Mouse (Mus musculus) embryonic facial prominence, embryonic 15.5 days (tissue): ENCODE data around the gene Dand5. TPM values are rescaled to one million over a fixed set of nuclear protein-coding genes. Genes with fewer than 3 reads are reported as not detected.

Experiments used
- ATAC-seq: fragments of 200-750 bp; cut with Nextera tagmentation; 2 replicates; pipeline ENCODE4 v1.8.0; 2017; ENCODE audit warnings: low read depth, moderate TSS enrichment; ENCODE audit not compliant: insufficient number of reproducible peaks, low FRiP score, low TSS enrichment
- H3K27ac ChIP-seq: fragments of 300-500 bp; sonication (generic); replicated peaks from 2 replicates; pipeline ENCODE4 v1.5.1; 2015; ENCODE audit warnings: mild to moderate bottlenecking, inconsistent platforms
- H3K27me3 ChIP-seq: fragments of 300-500 bp; sonication (generic); 2 replicates; pipeline ENCODE4 v1.6.1; 2015; ENCODE audit warnings: inconsistent platforms
- H3K36me3 ChIP-seq: fragments of 300-500 bp; sonication (generic); 2 replicates; pipeline ENCODE4 v1.6.1; 2015; ENCODE audit warnings: mild to moderate bottlenecking, inconsistent platforms
- H3K4me1 ChIP-seq: fragments of 300-500 bp; sonication (generic); 2 replicates; pipeline ENCODE4 v1.6.1; 2015; ENCODE audit warnings: inconsistent platforms
- H3K4me2 ChIP-seq: fragments of 300-500 bp; sonication (generic); replicated peaks from 2 replicates; pipeline ENCODE4 v1.6.1; 2015; ENCODE audit warnings: mild to moderate bottlenecking, inconsistent platforms
- H3K4me3 ChIP-seq: fragments of 300-500 bp; sonication (generic); replicated peaks from 2 replicates; pipeline ENCODE4 v1.5.1; 2015; ENCODE audit warnings: mild to moderate bottlenecking, inconsistent platforms
- H3K9ac ChIP-seq: fragments of 300-500 bp; sonication (generic); 2 replicates; pipeline ENCODE4 v1.6.1; 2015; ENCODE audit warnings: inconsistent platforms
- H3K9me3 ChIP-seq: fragments of 300-500 bp; sonication (generic); replicated peaks from 2 replicates; pipeline ENCODE4 v1.6.1; 2016; ENCODE audit warnings: inconsistent platforms
- WGBS: fragments of 180-500 bp; shearing (Covaris S2); methylation state at CpG from one replicate; pipeline ENCODE4 v1.1.7; 2015; 5-methylcytosine and 5-hydroxymethylcytosine counted together
- polyA plus RNA-seq: library from polyadenylated mRNA; unstranded; fragments of >200 nt; fragmentation: Nextera tagmentation; extraction: Ambion mirVana; gene quantifications from 2 replicates; pipeline ENCODE4 v1.2.1, GENCODE M21; 2015

Dand5 gene
- polyA plus RNA-seq, 1 experiment from 2014 or later = 8.4 TPM

GRCm38 (mm10) chr8:84797256-84797797, 25.3 kb downstream of the Dand5 start:
- Histone ChIP-seq H3K4me2 (peak overlapping the region; percentile 73; the same call in 1 of the 2 replicates), H3K27ac (no peak overlapping the region), H3K4me1 (peaks cover 74% of the 10 kb centered on the region), H3K27me3 (peaks cover 13% of the 10 kb centered on the region; the same call in 1 of the 2 replicates), H3K4me3 (peak overlapping the region; percentile 83; the same call in 1 of the 2 replicates), H3K9me3 (no peaks in the 10 kb centered on the region), H3K36me3 (peaks cover 12% of the 10 kb centered on the region; the same call in 1 of the 2 replicates), H3K9ac (no peak overlapping the region)
- WGBS = 72% methylated on average over 15 of the region's 15 CpGs
- ATAC-seq = no peak

- 46% methylated on average over 7 of the region's 7 CpGs for WGBS
- Histone ChIP-seq H3K36me3 (peaks cover 12% of the 10 kb centered on the region; the same call in 1 of the 2 replicates), H3K4me3 (0 out of 2 replicates have a peak overlapping the region, but pooled peaks have one; percentile 8), H3K9me3 (no peaks in the 10 kb centered on the region), H3K4me2 (peak overlapping the region; percentile 45), H3K27ac (peak overlapping the region; percentile 85), H3K9ac (no peak overlapping the region), H3K27me3 (peaks cover 13% of the 10 kb centered on the region; the same call in 1 of the 2 replicates), H3K4me1 (peaks cover 94% of the 10 kb centered on the region)
- ATAC-seq = no peak
Observed at GRCm38 (mm10) chr8:84794486-84794885, 28.1 kb downstream of the Dand5 start.

GRCm38 (mm10) chr8:84793791-84794485, 28.7 kb downstream of the Dand5 start:
- Histone ChIP-seq H3K9me3 (no peaks in the 10 kb centered on the region), H3K27me3 (peaks cover 13% of the 10 kb centered on the region; the same call in 1 of the 2 replicates), H3K4me3 (peak overlapping the region; percentile 20), H3K36me3 (peaks cover 12% of the 10 kb centered on the region; the same call in 1 of the 2 replicates), H3K4me1 (peaks cover 97% of the 10 kb centered on the region), H3K4me2 (peak overlapping the region; percentile 45), H3K9ac (peak overlapping the region; percentile 2; the same call in 1 of the 2 replicates), H3K27ac (peak overlapping the region; percentile 85)
- peak; percentile 75 for ATAC-seq
- 41% methylated on average over 13 of the region's 13 CpGs for WGBS

GRCm38 (mm10) chr8:84793134-84793533, 29.5 kb downstream of the Dand5 start:
- 83% methylated on average over 9 of the region's 9 CpGs for WGBS
- no peak for ATAC-seq
- Histone ChIP-seq H3K27ac (peak overlapping the region; percentile 85; the same call in 1 of the 2 replicates), H3K9ac (no peak overlapping the region), H3K4me2 (peak overlapping the region; percentile 45; the same call in 1 of the 2 replicates), H3K36me3 (peaks cover 12% of the 10 kb centered on the region; the same call in 1 of the 2 replicates), H3K4me3 (no peak overlapping the region), H3K4me1 (peaks cover 97% of the 10 kb centered on the region), H3K9me3 (no peaks in the 10 kb centered on the region), H3K27me3 (peaks cover 9% of the 10 kb centered on the region)

- peaks cover 97% of the 10 kb centered on the region for H3K4me1 ChIP-seq
- no peak overlapping the region for H3K27ac ChIP-seq
- H3K9me3 ChIP-seq = no peaks in the 10 kb centered on the region
- no peak for ATAC-seq
- peaks cover 8% of the 10 kb centered on the region for H3K27me3 ChIP-seq
- WGBS = 81% methylated on average over 12 of the region's 12 CpGs
- H3K4me2 ChIP-seq = no peak overlapping the region
- H3K36me3 ChIP-seq = peaks cover 12% of the 10 kb centered on the region; the same call in 1 of the 2 replicates
- no peak overlapping the region for H3K4me3 ChIP-seq
- H3K9ac ChIP-seq = no peak overlapping the region
Observed at GRCm38 (mm10) chr8:84792429-84792947, 30.1 kb downstream of the Dand5 start.

- Histone ChIP-seq H3K27me3 (peaks cover 12% of the 10 kb centered on the region), H3K9ac (no peak overlapping the region), H3K4me3 (no peak overlapping the region), H3K4me1 (peaks cover 98% of the 10 kb centered on the region), H3K27ac (peak overlapping the region; percentile 84; the same call in 1 of the 2 replicates), H3K36me3 (0 out of 2 replicates have a peak, but pooled peaks cover 2% of the 10 kb centered on the region), H3K4me2 (0 out of 2 replicates have a peak overlapping the region, but pooled peaks have one; percentile 40), H3K9me3 (no peaks in the 10 kb centered on the region)
- ATAC-seq = no peak
- WGBS = 57% methylated on average over 2 of the region's 2 CpGs
Observed at GRCm38 (mm10) chr8:84790537-84790936, 32.1 kb downstream of the Dand5 start.

- Histone ChIP-seq H3K36me3 (no peaks in the 10 kb centered on the region), H3K4me3 (no peak overlapping the region), H3K27me3 (peaks cover 13% of the 10 kb centered on the region), H3K4me2 (peak overlapping the region; percentile 40), H3K4me1 (peaks cover 98% of the 10 kb centered on the region), H3K27ac (peak overlapping the region; percentile 84), H3K9me3 (no peaks in the 10 kb centered on the region), H3K9ac (no peak overlapping the region)
- no peak for ATAC-seq
- 67% methylated on average over 9 of the region's 9 CpGs for WGBS
Observed at GRCm38 (mm10) chr8:84789855-84790486, 32.7 kb downstream of the Dand5 start.

GRCm38 (mm10) chr8:84789345-84789744, 33.3 kb downstream of the Dand5 start:
- ATAC-seq = no peak
- Histone ChIP-seq H3K4me3 (0 out of 2 replicates have a peak overlapping the region, but pooled peaks have one; percentile 3), H3K27me3 (peaks cover 20% of the 10 kb centered on the region), H3K9ac (no peak overlapping the region), H3K4me1 (peaks cover 98% of the 10 kb centered on the region), H3K4me2 (peak overlapping the region; percentile 40), H3K9me3 (no peaks in the 10 kb centered on the region), H3K36me3 (no peaks in the 10 kb centered on the region), H3K27ac (peak overlapping the region; percentile 84)
- WGBS = 50% methylated on average over 5 of the region's 5 CpGs

- no peaks in the 10 kb centered on the region for H3K36me3 ChIP-seq
- peak overlapping the region; percentile 84 for H3K27ac ChIP-seq
- no peak overlapping the region for H3K9ac ChIP-seq
- H3K27me3 ChIP-seq = peaks cover 22% of the 10 kb centered on the region
- H3K9me3 ChIP-seq = no peaks in the 10 kb centered on the region
- 6% methylated on average over 11 of the region's 11 CpGs for WGBS
- H3K4me1 ChIP-seq = peaks cover 98% of the 10 kb centered on the region
- ATAC-seq = peak; percentile 30; the same call in 1 of the 2 replicates
- peak overlapping the region; percentile 40 for H3K4me2 ChIP-seq
- 0 out of 2 replicates have a peak overlapping the region, but pooled peaks have one; percentile 3 for H3K4me3 ChIP-seq
Observed at GRCm38 (mm10) chr8:84788896-84789295, 33.7 kb downstream of the Dand5 start.

- no peak for ATAC-seq
- WGBS = 52% methylated on average over 14 of the region's 14 CpGs
- Histone ChIP-seq H3K9me3 (no peaks in the 10 kb centered on the region), H3K9ac (no peak overlapping the region), H3K36me3 (no peaks in the 10 kb centered on the region), H3K4me1 (peaks cover 97% of the 10 kb centered on the region), H3K27me3 (peaks cover 22% of the 10 kb centered on the region), H3K27ac (peak overlapping the region; percentile 84), H3K4me2 (no peak overlapping the region), H3K4me3 (no peak overlapping the region)
Observed at GRCm38 (mm10) chr8:84787523-84788302, 34.9 kb downstream of the Dand5 start.
